Mouse (Mus musculus) monocyte, adult 5-6 weeks (primary cell): Measurements from ENCODE around the gene Mfsd2a. TPM values are rescaled to one million over a fixed set of nuclear protein-coding genes. Genes with fewer than 3 reads are reported as not detected.

Experiments used
- ATAC-seq: fragments of 153-309, 156-312 bp; replicated peaks from 2 replicates; pipeline ENCODE4 v1.8.0; 2017; ENCODE audit warnings: mild to moderate bottlenecking; ENCODE audit not compliant: low TSS enrichment, insufficient number of reproducible peaks, severe bottlenecking, poor library complexity, low FRiP score
- total RNA-seq: library from RNA; stranded (forward); fragments of 200-1000, 200-491, 200-594 nt; gene quantifications from 3 replicates; pipeline ENCODE4 v1.2.3, GENCODE M21; 2017

Gene Mfsd2a
- total RNA-seq, 1 experiment from 2014 or later = not detected

GRCm38 (mm10) chr4:122947223-122947622 lies 13.8 kb downstream of the Mfsd2a start:
- no peak for ATAC-seq

- ATAC-seq = 0 out of 2 replicates have a peak, but pooled peaks have one; percentile 13
Measured at GRCm38 (mm10) chr4:122944408-122944807, 16.6 kb downstream of the Mfsd2a start.

GRCm38 (mm10) chr4:122939048-122939796 lies 21.8 kb downstream of the Mfsd2a start:
- no peak for ATAC-seq

- ATAC-seq = no peak
Measured at GRCm38 (mm10) chr4:122937489-122937888, 23.5 kb downstream of the Mfsd2a start.

GRCm38 (mm10) chr4:122935466-122936099 lies 25.4 kb downstream of the Mfsd2a start:
- ATAC-seq = no peak

GRCm38 (mm10) chr4:122933857-122934256 lies 27.1 kb downstream of the Mfsd2a start:
- ATAC-seq = no peak

GRCm38 (mm10) chr4:122933051-122933591 lies 27.9 kb downstream of the Mfsd2a start:
- ATAC-seq = no peak

GRCm38 (mm10) chr4:122932239-122932978 lies 28.6 kb downstream of the Mfsd2a start:
- no peak for ATAC-seq

- no peak for ATAC-seq
Measured at GRCm38 (mm10) chr4:122930939-122931590, 29.9 kb downstream of the Mfsd2a start.

- ATAC-seq = 0 out of 2 replicates have a peak, but pooled peaks have one; percentile 13
Measured at GRCm38 (mm10) chr4:122923392-122924344, 37.3 kb downstream of the Mfsd2a start.

- peak; percentile 65 for ATAC-seq
Measured at GRCm38 (mm10) chr4:122922841-122923240, 38.1 kb downstream of the Mfsd2a start.

- no peak for ATAC-seq
Measured at GRCm38 (mm10) chr4:122915985-122916384, 45.0 kb downstream of the Mfsd2a start.

- no peak for ATAC-seq
Measured at GRCm38 (mm10) chr4:122914186-122914585, 46.8 kb downstream of the Mfsd2a start.

GRCm38 (mm10) chr4:122912613-122913012 lies 48.4 kb downstream of the Mfsd2a start:
- no peak for ATAC-seq

- no peak; the same call in 1 of the 2 replicates for ATAC-seq
Measured at GRCm38 (mm10) chr4:122910577-122910976, 50.4 kb downstream of the Mfsd2a start.

- ATAC-seq = no peak
Measured at GRCm38 (mm10) chr4:122909572-122910189, 51.3 kb downstream of the Mfsd2a start.

- no peak for ATAC-seq
Measured at GRCm38 (mm10) chr4:122905359-122905758, 55.6 kb downstream of the Mfsd2a start.
